Mouse (Mus musculus): ENCODE results near the gene Gm21258.
"Not testable (repeated sequence)": the region's sequence is repeated elsewhere in the genome, so short reads cannot be mapped to it uniquely, and the experiment has no call there.

Gm21258 gene

DNA sequence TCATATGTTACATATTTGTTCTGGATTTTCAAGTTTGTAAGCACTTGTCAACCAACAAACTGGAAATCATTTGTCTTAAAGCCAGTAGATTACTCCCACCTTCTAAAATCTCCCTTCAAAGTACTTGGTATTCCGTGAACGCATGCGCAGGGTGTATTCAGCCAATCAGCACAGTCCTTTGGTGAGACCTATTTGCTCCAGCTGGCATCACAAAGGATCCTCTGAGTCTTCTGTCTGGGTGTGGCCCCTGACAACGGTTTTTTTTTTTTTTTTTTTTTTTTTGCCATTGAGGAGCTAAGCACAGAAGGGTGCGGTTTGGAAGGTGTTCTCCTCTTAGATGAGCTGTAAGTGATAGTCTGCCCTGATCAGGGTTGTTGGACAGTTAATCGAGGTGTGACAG lies at the start of gene Gm21258:
Gene Gm21258, plus strand, starts transcription at position 301 of the 400 bp plus-strand sequence.
- DNase-seq (ENCODE audit: low read depth, low spot score); H3K36me3 ChIP-seq (ENCODE audit: control insufficient read depth, insufficient read depth, low read length, poor library complexity, severe bottlenecking); H3K27me3 ChIP-seq (ENCODE audit: control insufficient read depth, insufficient read depth, low read length, poor library complexity, severe bottlenecking): not testable (repeated sequence)

All from splenic B cell, adult 2 months (primary cell).